Mouse (Mus musculus) cerebral cortex, adult 2 months (tissue): ENCODE data around the gene Gm10912.

Experiments
- WGBS: fragments of 180-500 bp; shearing (Covaris S2); methylation state at CpG from one replicate; pipeline ENCODE4 v1.1.7; 2018; 5-methylcytosine and 5-hydroxymethylcytosine counted together

Gm10912 gene

DNA sequence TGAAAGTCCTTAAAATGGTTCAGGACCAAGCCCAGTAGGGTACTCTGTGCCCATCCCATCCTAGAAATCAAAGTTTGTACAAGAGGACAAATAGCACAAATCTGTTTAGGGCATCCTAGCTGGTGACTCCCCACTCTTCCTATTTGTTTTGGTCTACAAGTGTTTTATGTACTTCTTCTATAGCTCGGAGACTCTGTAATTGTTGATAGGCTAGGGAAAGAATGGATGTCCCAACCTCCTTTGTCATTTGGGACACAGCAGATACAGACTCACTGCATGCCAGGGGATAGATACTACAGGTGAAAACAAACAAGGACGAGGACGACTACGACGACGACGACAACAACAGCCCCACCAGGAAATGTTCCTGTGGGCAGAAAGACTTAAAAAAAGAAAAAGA is 2.8 kb downstream of the Gm10912 start, which contains the start of gene Gm10799:
Gm10799 (minus strand) TSS at position 101 of the 400 bp plus-strand sequence.
- 81% methylated on average over 7 of the region's 7 CpGs for WGBS

DNA sequence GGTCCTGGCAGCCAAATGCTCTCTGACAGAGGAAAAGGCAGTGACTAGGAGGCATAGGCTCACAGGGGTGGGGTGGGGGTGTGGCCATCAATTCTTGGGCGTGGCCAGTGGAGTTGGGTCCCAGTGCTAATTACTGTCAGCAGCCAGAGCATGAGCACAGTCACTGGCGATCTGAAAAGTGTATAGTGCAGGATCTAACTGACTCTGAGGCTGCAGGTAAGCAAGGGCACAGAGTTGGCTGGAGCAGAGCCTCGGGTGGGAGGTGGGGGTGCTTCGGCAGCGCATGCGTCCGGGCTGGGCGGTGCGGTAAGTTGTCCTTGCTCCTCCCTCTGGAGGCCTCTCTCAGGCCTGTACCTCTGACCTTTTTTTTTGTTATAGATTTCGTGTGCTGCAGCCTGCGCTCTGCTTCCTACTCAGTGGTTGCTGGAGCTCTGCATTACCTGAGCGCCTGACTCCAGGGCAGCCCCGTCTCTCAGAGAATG is 4.1 kb downstream of the Gm10912 start, which contains the start of gene Cd59b:
Cd59b (plus strand) TSS at position 146 of the 482 bp plus-strand sequence.
- 6% methylated on average over 13 of the region's 13 CpGs for WGBS

DNA sequence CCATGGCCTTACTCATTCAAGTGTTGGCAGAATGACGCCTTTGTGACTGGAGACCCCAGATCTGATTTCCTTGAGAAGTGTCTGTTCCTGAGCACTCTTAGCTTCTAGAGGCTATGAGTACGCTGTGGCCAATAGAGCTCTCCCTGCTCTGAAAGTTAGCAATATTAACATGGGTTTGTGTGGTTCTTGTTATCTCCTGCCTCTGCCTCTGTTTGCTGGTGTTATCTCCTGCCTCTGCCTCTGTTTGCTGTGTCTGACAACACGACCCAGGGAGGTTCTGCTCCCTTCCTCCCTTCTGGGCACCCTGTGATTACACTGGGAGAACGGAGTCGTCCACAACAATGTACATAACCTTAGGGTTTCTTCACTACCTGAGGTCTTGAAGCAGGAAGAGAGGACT is 12.7 kb downstream of the Gm10912 start:
- 83% methylated on average over 5 of the region's 5 CpGs for WGBS

- 100% methylated on average over 1 of the region's 1 CpGs for WGBS
These were observed 15.9 kb downstream of the Gm10912 start for GRCm38 (mm10) chr2:104081436-104082050.

DNA sequence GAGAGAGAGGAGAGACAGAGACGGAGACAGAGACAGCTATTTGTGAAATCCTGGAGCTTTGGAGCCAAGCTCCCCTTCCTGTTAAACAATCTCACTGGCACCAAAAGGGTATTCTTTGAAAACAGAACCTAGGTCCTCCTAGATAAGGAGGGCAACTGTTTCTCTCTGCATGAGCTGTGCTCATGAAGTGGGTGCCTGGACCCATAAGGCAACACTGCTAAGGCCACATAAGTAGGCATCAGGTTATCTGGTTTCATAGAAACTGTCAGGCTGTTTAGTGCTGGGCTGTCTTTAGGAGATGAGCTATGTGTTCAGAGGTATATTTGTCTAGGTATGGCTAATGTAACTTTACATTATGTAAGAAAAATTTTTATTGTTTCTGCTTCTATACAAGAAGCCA is 21.9 kb downstream of the Gm10912 start:
- 70% methylated on average over 1 of the region's 1 CpGs for WGBS

DNA sequence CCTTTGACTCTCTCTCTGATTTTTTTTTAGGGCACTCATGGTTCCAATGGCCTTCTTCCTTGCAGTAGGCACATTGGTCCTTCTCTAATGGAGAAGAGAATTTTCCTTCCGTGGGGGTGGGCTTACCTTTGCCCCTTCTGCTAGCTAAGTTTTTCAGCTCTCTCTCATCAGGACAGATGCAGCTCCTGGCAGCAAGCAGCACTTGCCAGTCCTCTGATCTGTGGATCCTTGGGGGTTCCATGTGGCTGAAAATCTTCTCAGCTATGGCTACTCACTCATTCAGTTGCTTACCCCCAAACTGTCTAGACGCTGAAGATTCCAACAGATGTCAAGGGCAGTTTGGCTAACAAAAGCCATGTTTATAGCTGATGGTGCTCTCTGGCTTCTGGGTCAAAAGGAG is 27.7 kb downstream of the Gm10912 start:
- 84% methylated on average over 2 of the region's 2 CpGs for WGBS

- whole genome bisulfite sequencing, result 15% methylated on average over 15 of the region's 15 CpGs
These were observed 30.2 kb downstream of the Gm10912 start, which contains the start of gene Cd59a for GRCm38 (mm10) chr2:104095741-104096213. Gene Cd59a (plus strand): TSS chr2:104095801.

DNA sequence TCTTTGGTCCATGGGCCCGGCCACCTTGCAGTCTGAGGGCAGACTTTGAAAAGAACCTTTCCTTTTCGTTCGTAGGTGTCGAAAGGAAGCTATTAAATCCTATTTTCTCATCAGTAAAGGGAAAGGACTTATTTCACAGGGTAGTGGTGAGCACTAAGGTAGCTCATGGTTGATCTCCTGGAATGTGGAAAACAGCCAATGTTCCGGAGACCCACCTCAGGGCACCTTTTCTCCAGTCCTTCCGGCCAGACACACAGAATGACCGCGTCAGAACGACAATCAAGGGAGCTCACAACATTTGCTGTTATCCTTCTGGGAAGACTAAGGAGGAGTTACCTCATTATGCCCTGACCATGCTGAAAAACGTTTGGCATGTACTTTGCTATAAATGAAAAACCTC is 30.6 kb downstream of the Gm10912 start:
- WGBS, result 58% methylated on average over 10 of the region's 10 CpGs

DNA sequence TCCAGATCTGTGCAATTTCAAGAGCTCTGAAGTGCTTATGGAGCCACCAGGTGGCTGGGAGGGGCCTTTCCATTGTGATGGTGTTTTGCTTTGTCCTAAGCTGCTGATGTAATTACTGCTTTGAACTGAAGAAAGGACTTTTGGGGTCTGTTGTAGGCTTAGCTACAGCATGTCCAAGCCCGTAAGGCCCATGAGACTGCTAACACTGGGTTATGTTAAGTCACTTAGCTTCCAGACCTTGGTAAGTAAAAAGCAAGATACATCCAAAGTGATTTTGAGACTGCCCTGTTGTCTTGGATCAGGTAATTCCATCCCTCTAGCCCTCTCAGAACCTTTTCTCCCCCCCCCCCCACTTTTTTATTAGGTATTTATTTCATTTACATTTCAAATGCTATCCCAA is 31.2 kb downstream of the Gm10912 start:
- WGBS, result 81% methylated on average over 1 of the region's 1 CpGs

DNA sequence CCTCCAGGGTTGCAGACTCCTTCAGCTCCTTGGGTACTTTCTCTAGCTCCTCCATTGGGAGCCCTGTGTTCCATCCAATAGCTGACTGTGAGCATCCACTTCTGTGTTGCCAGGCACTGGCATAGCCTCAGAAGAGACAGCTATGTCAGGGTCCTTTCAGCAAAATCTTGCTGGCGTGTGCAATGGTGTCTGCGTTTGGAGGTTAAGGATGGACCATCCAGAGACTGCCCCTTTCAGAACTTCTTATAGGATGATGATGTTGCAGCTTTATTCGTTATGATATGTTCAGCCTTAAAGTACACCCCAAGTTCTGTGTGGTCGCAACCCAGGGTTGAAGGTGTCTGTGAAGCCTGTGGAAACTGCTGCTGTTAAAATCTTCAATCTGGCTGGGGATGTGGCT is 31.8 kb downstream of the Gm10912 start:
- 97% methylated on average over 4 of the region's 4 CpGs for WGBS

- 68% methylated on average over 3 of the region's 3 CpGs for WGBS
These were observed 33.1 kb downstream of the Gm10912 start for GRCm38 (mm10) chr2:104098529-104099230.

- 98% methylated on average over 2 of the region's 2 CpGs for WGBS
These were observed 33.6 kb downstream of the Gm10912 start for GRCm38 (mm10) chr2:104099231-104099585.

- WGBS, result 76% methylated on average over 1 of the region's 1 CpGs
These were observed 34.3 kb downstream of the Gm10912 start for GRCm38 (mm10) chr2:104099946-104100345.

- WGBS, result 91% methylated on average over 6 of the region's 6 CpGs
These were observed 39.2 kb downstream of the Gm10912 start for GRCm38 (mm10) chr2:104104800-104105199.

DNA sequence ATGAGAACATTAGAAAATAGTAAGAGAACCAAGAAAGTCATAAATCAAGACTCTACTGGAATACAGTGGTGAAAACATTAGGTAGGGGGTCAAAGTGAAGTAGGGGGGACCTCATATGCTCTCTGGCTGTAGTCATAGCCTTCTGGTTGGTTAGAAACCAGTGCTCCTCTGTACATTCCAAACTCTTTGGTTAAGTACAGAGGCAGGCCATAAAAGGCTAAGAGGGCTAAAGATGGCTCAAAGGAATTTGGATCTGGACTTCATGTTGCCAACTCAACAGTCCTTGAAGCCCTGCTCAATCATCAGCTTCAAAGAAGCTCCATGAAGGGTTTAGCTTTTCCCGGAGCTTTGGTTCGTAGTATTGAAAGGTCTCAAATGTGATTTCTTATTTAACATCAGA is 43.4 kb downstream of the Gm10912 start:
- 96% methylated on average over 2 of the region's 2 CpGs for WGBS

DNA sequence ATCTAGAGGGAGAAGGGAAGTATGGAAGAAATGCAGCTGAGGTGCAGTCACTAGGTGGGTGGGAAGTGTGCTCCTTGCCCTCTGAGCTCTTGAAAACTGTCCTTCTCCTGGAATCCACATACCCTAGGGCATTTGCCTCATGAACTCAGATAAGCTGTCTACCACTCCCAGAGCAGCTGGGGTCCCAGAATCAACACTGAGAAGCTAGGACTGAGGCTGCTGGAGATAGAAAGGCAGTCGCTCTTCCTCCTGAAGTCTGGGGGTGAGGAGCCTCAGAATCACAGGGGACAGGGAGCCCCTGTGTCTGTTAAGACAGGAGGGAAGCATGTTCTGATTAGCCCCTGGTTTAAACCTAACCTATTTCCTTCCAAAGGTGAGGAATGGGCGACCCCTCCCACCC is 43.9 kb downstream of the Gm10912 start:
- WGBS, result 84% methylated on average over 2 of the region's 2 CpGs

- WGBS, result 89% methylated on average over 4 of the region's 4 CpGs
These were observed 44.4 kb downstream of the Gm10912 start for GRCm38 (mm10) chr2:104110031-104110430.

GRCm38 (mm10) chr2:104111170-104111797 is 45.7 kb downstream of the Gm10912 start:
- no CpG with 5 or more reads among the region's 1 CpGs for WGBS

- WGBS, result 61% methylated on average over 3 of the region's 3 CpGs
These were observed 49.3 kb downstream of the Gm10912 start for GRCm38 (mm10) chr2:104114898-104115297.
